Mouse (Mus musculus) telencephalon, adult 2 months (tissue): ENCODE measurements at regions not wholly inside any gene's neighbourhood (a gene's known extent, or its start where the extent isn't known, plus 50 kb on each side); places are given as distances from the start of the nearest gene placed in this dataset.
A peak's percentile ranks its signal among the peaks of the same experiment; 100 is the strongest.

Experiments
- DNase-seq: peaks from one replicate; pipeline ENCODE4 v3.0.0-alpha.2; 2011; ENCODE audit warnings: low read depth, low spot score

- DNase-seq: no peak
These were observed 214.0 kb upstream of the Amigo2 start for GRCm38 (mm10) chr15:97461060-97461459.

GRCm38 (mm10) chr15:97460360-97460719, 213.3 kb upstream of the Amigo2 start:
- no peak for DNase-seq

GRCm38 (mm10) chr15:97459606-97460359, 212.7 kb upstream of the Amigo2 start:
- DNase-seq: no peak

- no peak for DNase-seq
These were observed 211.7 kb upstream of the Amigo2 start for GRCm38 (mm10) chr15:97458748-97459221.

- no peak for DNase-seq
These were observed 211.2 kb upstream of the Amigo2 start for GRCm38 (mm10) chr15:97458139-97458747.

- no peak for DNase-seq
These were observed 210.4 kb upstream of the Amigo2 start for GRCm38 (mm10) chr15:97457468-97457867.

- no peak for DNase-seq
These were observed 209.9 kb upstream of the Amigo2 start for GRCm38 (mm10) chr15:97456991-97457390.

GRCm38 (mm10) chr15:97455672-97456071, 208.6 kb upstream of the Amigo2 start:
- no peak for DNase-seq

- no peak for DNase-seq
These were observed 202.6 kb upstream of the Amigo2 start for GRCm38 (mm10) chr15:97449724-97450123.

- DNase-seq: no peak
These were observed 201.9 kb upstream of the Amigo2 start for GRCm38 (mm10) chr15:97449001-97449400.

- peak; percentile 27 for DNase-seq
These were observed 201.3 kb upstream of the Amigo2 start for GRCm38 (mm10) chr15:97448243-97448880.

GRCm38 (mm10) chr15:97446181-97446580, 199.1 kb upstream of the Amigo2 start:
- DNase-seq: no peak

- no peak for DNase-seq
These were observed 191.2 kb upstream of the Amigo2 start for GRCm38 (mm10) chr15:97438235-97438760.
